Mouse (Mus musculus): ENCODE results near the gene Plekhf1. TPM values are rescaled to one million over a fixed set of nuclear protein-coding genes. Genes with fewer than 3 reads are reported as not detected.

Plekhf1 gene
- total RNA-seq (2023), result under 1 TPM; 0.50 to 0.53 TPM

DNA sequence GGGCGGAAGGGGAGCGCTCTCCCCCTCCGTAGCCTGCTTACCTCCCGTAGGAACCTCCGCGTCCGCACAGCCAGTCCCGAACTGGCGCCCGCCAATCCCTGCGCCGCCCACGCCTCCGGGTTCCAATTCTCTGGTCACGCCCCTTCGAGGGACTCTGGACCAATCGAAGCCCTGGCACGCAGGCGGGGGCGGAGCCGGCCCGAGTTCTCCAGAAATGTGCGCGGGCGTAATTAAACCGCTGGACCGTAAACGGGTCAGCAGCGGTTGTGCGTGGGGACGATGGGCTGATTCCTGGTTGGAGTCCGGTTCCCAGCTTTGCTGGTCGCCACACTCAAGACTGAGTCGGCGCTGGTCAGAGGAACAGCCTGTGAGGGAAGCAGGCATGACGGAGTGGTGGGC is at the start of gene Plekhf1:
Gene Plekhf1 (minus strand): TSS at position 117 of the 399 bp plus-strand sequence.

DNA sequence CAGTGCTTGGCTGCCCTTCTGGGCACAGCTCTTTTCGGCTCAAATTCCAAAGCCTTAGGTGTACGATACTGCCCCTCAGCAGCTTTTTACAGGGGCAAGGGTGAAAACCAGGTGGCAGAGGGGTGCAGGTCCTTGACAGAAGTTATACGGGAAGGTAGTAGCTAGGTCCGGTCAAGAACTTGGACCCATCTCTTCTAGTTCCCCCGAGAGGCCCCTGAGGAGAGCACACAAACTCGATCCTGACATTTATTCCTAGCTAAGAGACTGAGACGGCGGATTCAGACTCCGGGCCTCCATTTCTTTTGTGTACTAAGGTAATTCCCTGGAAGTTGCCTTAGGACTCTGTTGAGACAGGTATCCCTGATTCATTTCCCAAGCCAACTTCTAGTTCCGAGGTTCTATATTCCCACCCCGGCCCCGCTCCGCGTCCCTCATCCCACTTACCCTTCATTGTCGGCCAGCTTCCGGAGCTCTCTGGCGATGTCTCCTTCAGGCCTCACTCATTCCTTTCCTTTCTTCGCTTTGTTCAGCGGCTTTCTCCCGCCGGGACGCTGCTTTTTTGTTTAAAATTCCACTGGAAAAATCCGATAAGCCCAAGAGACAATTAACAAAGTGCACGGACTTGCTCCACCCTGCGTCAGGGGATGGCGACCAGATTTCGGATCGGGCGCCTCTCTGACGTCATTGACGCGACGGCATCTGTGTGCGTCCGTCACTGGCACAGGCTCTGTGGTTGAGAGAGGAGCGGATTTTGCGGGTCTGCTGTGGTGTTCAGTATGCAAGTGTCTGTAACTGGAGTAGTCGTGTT is 43.1 kb upstream of the Plekhf1 start, which contains the start of gene Pop4:
Gene Pop4 (minus strand): TSS at position 721 of the 808 bp plus-strand sequence.

DNA sequence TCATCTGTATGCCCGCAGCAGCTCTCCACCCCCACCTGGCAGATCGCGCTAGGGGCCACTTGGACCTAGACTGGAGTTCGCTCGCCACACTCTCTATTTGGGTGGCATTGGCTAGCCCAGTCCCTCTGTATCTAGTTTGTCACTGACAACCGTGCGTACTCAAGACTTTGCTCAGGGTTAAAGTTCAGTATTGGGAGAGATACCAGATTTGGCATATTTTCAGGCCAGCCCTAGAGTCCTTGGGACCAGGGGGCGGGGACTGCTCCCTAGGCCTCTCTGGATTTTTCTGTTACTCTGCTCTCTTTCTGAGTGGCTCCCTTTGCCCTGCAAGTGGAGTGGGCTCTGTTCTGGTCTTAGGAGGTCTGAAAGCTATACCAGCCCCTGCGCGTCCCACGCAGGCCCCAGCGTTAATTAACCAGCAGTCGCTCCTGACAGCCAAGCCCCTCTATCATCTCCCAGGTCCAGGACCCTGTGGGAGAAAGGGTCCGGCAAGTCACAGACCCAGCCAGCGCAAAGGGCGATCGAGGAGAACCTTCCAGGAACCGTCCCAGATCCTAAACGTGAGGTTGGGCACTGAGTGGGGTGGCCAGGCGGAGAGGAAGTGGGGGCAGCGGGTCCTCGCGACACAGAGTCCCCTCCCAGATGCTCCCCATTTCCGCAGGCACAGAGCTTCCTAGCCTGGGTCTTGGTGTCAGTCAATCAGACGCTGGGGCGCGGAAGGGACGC is 44.7 kb downstream of the Plekhf1 start, which contains the start of gene 1600014C10Rik:
Gene 1600014C10Rik (plus strand): TSS at position 256 of the 726 bp plus-strand sequence.

Other genes starting within 250 kb of the Plekhf1 start
- gene Uri1, start 204.5 kb downstream of the Plekhf1 start, total RNA-seq (2023), result 10 to 100 TPM; 12.5 to 14.0 TPM
- 10 to 100 TPM; 23.0 to 27.2 TPM for gene Ccne1, start 120.5 kb downstream of the Plekhf1 start, total RNA-seq (2023)
- 10 to 100 TPM; 53.4 to 57.6 TPM for gene 1600014C10Rik, start 44.8 kb downstream of the Plekhf1 start, total RNA-seq (2023)
- 10 to 100 TPM; 22.9 to 29.1 TPM for gene Pop4, start 43.4 kb upstream of the Plekhf1 start, total RNA-seq (2023)